Mouse (Mus musculus): ENCODE measurements at regions not wholly inside any gene's neighbourhood (a gene's known extent, or its start where the extent isn't known, plus 50 kb on each side); places are given as distances from the start of the nearest gene placed in this dataset.
A peak's percentile ranks its signal among the peaks of the same experiment; 100 is the strongest.

DNA sequence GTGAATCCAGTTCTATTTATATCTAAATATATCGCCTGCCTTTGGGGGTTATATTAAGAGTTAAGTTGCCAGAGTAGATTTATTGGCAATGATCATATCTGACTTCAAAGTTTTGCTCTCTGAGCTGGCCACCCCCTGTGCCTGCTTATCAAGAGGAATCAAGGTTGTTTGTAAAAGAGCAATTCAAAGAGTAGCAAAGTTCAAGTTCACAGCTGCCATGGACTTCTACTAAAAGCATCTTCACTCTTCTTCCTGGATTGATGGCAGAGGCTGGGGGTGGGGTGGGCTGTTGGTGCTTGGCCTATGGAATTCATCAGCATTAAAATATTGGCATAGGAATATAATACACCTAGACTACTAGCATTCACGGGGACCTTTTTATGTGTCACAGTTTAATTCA is 131.2 kb upstream of the Cxxc4 start:
- DNase-seq (ENCODE audit: inconsistent ontology term), result no peak

DNA sequence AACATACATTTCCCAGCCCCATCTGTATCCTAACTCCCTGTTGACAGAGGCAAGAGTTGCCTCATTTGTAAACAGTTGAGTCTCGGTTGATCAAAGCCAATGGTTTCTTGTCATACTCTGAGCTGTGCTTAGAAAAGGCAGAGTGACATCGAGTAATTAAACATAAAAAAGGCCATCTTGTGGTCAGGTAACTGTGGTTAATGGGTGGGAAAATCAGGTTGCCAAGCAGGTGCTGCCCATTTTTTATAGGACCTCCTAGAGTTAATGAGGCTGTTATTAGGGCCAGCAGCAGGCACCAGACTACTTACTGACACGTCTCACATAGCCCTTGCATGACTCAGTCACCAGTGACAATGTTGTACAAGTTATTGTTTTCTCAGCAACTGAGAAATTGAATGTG is 130.7 kb upstream of the Cxxc4 start:
- peak; percentile 80 for DNase-seq (ENCODE audit: inconsistent ontology term)

DNA sequence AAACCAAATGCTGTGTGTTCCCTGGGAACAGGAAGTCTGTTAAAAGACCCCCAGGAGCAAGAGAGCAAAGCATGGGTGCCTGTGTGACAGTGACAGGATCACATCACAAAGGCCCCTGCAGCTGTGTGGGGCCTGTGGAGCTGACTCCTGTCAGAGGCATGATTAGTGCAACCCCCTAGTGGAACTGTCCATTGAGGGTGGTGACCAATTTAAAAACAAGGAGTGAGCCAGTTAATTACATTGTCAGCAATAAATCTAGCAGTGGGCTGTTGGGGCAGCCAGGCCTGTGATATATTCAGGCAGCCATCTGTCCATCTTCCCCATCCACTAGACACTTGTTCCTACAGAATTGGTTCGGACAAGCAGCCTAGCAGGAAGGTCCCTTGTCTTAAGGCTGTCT is 121.8 kb upstream of the Cxxc4 start:
- DNase-seq (ENCODE audit: inconsistent ontology term), result no peak

DNA sequence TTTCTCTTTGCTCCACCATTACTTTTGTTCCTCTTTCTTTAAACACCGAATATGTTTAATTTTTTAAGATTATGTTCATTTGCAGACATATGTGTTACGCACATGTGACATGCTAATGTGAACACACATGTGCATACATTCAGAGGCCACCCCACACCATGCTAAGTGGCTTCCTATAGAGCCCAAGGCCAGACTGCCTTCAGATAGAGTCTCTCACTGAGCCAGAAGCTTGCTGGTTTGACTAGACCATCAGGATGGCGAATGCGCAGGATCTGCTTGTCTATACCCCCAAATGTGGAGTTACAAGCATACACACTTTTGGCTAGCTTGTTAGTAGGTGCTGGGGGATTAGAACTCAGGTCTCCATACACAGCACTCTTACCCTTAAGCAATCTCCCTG is 121.3 kb upstream of the Cxxc4 start:
- no peak for DNase-seq (ENCODE audit: inconsistent ontology term)

DNA sequence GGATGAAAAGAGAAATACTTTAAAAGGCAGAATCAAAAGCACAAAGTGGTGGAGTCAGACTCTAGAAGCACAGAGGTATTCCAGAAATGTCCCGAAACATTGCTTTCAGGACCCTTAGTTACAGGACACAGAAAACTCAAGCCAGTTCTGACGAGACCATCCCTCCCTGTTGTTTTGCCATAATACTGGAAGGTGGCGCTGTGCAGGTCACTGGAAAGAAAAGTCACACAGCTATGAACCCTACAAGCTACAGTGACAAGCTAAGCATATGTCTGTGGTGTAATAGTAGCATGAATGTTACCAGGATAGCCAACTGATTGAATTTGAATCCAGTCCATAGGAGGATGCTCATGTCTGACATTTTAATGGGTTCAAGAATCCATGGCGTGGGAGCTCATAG is 117.4 kb upstream of the Cxxc4 start:
- DNase-seq (ENCODE audit: inconsistent ontology term), result no peak

DNA sequence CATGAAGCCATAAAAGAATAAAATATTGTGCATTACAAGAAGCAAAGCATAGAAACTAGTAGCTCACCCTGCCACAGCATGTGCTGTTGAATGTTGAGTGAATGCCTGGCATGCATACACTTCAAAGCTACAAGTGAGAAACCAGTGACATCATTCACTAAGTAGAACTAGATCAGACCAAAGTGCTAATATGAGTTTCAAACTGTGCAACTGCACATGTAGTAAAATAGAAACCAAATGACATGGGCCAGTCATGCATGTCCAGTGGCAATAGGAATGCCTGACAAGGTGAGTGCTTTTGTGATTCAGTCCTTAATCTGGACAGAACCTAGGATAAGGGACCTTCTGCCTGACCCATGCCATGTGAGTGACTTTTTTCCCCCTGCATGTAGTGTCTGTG is 111.3 kb upstream of the Cxxc4 start:
- no peak for DNase-seq (ENCODE audit: inconsistent ontology term)

DNA sequence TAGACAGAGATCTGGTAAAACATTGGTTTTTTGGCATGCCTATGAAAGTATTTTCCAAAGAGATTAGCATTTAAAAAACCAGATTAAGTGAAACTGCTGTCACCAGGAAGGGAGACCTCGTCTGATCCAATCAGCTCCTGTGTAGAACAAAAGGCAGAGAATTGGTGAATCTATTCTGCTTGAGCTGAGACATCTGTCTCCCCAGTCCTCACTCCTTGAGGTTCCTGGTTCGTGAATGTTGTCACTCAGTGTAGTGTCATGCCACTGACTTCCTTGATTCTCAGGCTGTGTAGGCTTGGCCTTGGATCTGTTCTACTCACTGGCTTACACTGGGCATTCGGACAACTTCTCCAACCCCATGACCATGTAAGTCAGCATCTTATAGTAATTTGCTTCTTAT is 105.9 kb upstream of the Cxxc4 start:
- no peak for DNase-seq (ENCODE audit: inconsistent ontology term)

DNA sequence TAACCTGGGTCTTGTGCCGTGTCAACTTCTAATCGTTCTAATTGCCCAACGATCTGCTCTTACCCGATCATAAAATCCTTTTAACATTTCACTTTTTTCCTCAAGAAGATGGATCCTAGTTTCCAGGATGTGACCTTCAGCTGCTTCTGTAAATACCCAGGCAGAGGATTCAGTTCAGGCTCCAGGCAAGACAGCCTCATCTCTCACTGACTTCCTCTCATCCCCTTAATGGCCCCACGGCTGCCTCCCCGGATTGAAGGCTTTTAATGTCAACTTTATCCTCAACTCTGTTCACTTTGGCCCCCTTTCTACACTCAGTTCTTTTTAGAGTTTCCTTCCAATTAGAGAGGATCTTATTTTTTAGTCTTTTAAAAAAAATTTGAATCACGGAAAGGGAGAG is 91.0 kb upstream of the Cxxc4 start:
- DNase-seq (ENCODE audit: inconsistent ontology term), result no peak

DNA sequence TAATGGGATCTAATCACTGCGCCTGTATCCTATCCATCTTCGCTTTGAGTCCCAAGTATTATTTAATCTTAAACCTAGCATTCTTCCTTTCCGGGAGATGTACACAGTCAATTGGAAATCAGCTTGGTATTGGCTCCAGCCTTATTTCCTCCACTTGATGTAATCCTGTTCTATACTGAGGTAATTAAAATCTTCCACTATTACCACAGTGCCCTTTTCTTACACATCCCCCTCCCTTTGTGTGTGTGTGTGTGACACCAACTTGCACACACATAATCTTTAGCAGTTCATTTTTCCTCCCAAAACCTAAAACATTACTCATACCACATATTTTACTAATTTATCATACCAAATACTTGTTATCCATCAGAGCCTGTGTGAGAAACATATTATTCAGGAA is 90.3 kb upstream of the Cxxc4 start:
- no peak for DNase-seq (ENCODE audit: inconsistent ontology term)

DNA sequence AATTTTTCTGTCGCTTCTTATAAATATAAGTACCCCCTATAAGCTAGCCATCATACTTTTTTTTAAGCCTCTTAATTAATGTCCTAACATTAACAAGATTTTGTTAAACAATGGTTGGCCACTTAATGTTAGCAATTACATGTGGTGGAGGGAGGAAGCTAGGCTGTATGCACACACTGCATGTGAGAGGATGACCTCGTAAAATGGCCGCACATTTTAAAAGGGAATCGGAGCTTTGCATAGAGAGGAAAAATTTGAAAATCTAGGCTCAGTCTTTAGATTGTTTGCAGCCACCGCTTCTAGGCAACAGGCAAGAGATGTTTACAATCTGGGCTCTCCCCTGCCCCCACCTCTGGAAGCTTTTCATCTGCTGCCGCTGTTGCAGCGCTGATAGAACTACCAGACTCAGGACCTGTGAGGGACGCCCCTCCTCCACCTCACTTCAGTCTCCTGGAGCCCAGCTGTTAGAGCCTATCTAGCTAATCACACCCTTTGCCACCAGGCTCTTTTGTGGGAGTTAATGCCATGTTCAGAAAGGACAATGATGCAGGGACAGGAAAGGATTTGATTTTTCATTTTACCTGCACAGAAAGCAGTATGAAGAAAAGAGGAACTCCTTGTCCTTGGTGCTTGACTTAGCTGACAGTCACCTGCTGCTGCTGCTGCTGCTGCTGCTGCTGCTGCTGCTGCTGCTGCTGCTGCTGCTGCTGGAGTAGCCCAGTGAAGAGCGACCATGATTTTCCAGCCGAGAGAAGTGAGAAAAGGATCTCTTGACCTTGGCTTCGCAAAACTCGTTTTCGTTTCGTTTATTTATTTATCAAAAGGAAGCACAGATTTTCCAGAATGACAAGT is 89.7 kb upstream of the Cxxc4 start:
- peak; percentile 32 for DNase-seq (ENCODE audit: inconsistent ontology term)

DNA sequence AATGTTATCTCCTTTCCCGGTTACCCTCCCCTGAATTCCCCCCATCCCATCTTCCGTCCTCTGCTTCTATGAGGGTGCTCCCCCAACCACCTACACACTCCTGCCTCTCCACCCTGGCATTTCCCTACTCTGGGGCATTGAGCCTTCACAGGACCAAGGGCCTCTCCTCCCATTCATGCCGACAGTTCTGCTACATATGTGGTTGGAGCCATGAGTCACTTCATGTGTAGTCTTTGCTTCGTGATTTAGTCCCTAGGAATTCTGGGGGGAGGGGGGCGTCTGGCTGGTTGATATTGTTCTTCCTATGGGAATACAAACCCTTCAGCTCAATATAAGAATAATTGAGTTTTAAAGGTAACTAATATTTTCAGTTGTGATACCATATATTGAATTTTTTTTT is 74.0 kb upstream of the Cxxc4 start:
- no peak for DNase-seq (ENCODE audit: inconsistent ontology term)

DNA sequence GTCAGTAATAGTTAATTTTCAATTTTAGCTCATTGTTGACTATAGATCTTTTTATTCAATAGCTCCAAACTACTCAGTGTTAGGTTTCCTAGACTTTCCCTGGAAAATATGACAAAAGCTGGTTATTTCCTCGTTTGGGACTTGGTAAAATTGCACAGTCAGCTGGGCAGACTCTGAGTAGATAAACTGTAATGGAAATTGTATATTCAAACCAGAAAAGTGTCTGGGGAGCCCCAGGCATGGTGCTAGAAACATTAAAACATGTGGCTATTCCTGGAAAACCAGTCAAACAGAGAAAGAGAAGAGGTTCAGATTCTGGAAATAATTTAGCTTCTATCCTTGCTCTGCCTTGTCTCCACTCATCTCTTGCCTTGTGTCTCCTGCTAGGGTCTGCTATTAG is 66.4 kb upstream of the Cxxc4 start:
- DNase-seq (ENCODE audit: inconsistent ontology term), result no peak

DNA sequence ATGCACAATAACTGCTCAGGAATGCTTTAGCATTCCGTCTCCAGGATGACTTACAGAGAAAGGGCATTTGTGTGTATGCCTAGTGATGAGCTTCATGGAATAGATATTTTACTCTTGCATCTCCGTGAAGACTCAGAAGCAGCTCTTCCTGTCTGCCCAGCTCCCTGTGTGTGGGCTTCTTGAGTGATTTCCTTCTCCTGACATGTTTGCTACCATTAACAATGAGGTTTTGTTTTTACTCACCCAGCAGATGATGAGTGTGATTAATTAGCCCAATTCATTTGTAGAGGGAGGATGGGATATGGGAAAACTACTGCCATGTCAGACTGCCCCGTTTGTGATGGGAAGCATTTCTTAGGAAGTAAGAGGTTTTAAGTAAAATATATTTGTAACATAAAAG is 63.9 kb upstream of the Cxxc4 start:
- peak; percentile 68 for DNase-seq (ENCODE audit: inconsistent ontology term)

DNA sequence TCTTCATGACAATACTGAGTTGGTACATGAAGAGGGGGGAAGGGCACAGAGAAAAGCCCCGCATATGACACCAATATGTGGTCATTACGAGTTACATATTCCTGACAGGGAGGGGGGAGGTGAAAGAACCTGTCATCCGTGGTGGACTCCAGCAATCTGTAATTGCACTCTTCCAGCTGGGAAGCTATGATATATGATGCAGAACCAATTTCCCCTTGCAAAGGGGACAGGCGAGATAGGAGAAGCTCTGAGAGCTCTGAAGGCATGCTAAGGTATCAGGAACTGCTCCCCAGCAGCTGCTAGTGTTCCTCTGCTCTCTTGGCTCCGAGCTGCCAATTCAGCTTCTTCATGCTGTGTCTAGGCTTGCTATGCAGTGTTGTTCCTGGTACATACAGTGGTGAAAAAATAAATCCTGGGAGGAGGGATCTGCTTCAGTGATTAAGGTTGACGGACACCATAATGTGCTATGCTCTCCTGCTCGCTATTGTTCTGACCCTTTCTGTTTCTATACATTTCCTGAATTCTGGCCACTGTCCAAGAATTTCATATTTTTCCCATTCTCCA is 57.7 kb upstream of the Cxxc4 start:
- DNase-seq (ENCODE audit: inconsistent ontology term), result no peak

DNA sequence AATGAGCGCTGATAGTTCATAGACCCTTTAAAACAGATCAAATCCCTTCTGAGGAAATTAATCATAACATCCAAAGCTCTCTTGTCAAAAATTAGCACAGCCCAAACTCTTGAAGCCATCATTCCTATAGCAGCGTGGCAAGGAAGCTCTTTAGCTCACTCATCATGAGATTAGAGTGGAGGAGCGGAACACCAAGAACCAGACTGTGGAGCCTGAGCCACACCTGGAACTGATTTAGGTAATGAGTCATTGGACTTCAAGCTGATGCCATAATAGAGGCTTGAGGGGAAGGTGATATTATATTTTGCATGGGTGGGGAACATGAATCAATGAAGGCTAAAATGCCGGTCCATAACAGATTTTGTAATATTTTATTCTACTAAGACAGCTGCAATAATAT is 52.2 kb upstream of the Cxxc4 start:
- DNase-seq (ENCODE audit: inconsistent ontology term), result no peak
